Mouse (Mus musculus): Measurements from ENCODE around the gene Gm33543.

GRCm38 (mm10) chr10:95830891-95831290 is 11.8 kb downstream of the Gm33543 start:
- no peak for TF ChIP-seq ZKSCAN1 (IDR thresholded peaks at IDR 0.05; ENCODE audit: low read depth, low read length)
- no peak for TF ChIP-seq CTCF (IDR thresholded peaks at IDR 0.05 in 2 of 3, conservative IDR thresholded peaks at IDR 0.05 in 1 of 3; ENCODE audit: control insufficient read depth in 1 of 3, insufficient read depth in 1 of 3, low read depth in 2 of 3, low read length in 3 of 3, poor library complexity in 1 of 3, severe bottlenecking in 1 of 3)
- no peak for TF ChIP-seq MAFK (IDR thresholded peaks at IDR 0.05; ENCODE audit: borderline replicate concordance, low read depth, low read length)

Data from MEL (cell line).